Mouse (Mus musculus): ENCODE data around the gene Dync1h1. TPM values are rescaled to one million over a fixed set of nuclear protein-coding genes. Genes with fewer than 3 reads are reported as not detected.
A peak's percentile ranks its signal among the peaks of the same experiment; 100 is the strongest.

Gene Dync1h1
- 100 to 1,000 TPM; 133 TPM for total RNA-seq (2021)

DNA sequence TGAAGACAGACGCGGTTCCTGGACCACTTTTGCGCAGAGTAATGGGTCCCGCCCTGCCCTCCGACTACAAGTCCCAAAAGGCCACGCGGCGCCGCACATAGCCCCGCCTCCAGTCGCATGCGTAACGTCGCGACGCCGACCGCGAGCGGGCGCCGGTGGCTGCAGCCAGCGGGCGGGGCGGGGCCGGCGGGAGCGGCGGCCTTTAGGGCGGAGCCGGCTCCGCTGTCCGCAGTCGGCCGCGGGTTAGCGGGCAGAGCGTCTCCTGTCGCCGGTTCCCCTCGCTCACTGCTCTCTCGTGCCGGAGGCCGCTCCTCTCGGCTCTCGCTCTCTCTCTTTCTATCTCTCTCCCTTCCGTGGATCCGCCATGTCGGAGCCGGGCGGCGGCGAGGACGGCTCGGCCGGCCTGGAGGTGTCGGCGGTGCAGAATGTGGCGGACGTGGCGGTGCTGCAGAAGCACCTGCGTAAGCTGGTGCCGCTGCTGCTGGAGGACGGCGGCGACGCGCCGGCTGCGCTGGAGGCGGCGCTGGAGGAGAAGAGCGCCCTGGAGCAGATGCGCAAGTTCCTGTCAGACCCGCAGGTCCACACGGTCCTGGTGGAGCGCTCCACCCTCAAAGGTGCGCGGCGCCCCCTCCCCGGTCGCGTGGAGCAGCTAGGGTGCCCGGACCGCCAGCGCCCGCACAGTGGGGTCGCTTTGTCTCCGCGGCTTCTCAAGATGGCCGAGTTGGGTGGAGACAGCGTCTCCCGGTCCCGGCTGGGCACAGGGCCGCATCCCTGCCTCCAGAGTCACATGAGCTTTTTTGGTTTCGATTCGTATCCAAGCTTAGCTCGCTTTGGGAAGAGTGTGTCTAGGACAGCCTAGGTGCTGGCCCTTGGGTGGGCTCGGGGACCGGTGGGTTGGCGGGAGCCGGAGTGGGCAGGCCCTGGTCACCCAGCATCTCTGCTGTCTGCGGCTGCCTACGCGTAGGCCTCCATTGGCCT, at the start of gene Dync1h1:
Gene Dync1h1, plus strand, starts transcription at position 212 of the 978 bp plus-strand sequence.
- peak; percentile 84 for DNase-seq (ENCODE audit: low spot score)
- intact Hi-C loops (cut with DNase I), result loop anchor here (2.0 kb wide), 1 partner anchor 101 kb away; the partner anchor contains the start of gene Hsp90aa1

DNA sequence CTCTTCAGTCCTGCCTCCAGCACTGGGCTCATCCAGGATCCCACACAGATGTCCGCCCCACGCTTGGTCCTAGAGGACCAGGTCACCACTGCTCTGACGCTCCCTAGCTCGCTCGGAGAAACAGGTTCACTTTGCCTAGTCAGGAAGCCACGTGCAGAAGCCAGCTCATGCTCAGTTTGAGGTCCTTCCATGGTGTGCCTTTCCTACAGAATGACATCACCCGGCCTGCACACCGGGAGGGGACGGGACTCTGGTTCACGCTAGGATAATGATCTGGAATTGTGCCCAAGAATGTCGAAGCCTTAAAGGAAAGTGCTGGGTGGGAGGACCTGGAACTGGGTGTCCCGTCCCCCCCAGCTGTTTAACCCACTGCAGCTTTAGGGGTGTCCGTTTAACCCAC, 49.1 kb upstream of the Dync1h1 start:
- no peak for DNase-seq (ENCODE audit: low spot score)
- intact Hi-C loops (cut with DNase I), result no loop called here

DNA sequence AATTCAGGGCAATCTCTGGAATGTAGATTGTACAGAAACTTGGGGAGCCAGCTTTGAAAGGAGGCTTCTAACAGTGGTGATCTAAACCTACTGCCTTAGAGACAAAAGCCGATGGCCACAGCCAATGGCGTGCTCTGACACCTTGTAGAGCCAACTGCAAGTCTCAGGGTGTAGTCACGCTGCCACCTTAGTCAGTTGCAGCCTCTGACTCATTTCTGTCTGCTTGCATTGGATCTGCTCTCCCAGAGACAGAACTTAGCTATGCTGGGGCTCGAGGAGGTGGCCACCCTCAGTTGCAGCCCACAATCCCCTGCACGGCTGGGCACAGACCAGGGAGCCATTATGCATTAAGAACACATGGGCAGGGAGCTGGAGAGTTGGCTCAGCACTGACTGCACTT, 47.9 kb upstream of the Dync1h1 start:
- DNase-seq (ENCODE audit: low spot score), result no peak
- intact Hi-C loops (cut with DNase I), result no loop called here

DNA sequence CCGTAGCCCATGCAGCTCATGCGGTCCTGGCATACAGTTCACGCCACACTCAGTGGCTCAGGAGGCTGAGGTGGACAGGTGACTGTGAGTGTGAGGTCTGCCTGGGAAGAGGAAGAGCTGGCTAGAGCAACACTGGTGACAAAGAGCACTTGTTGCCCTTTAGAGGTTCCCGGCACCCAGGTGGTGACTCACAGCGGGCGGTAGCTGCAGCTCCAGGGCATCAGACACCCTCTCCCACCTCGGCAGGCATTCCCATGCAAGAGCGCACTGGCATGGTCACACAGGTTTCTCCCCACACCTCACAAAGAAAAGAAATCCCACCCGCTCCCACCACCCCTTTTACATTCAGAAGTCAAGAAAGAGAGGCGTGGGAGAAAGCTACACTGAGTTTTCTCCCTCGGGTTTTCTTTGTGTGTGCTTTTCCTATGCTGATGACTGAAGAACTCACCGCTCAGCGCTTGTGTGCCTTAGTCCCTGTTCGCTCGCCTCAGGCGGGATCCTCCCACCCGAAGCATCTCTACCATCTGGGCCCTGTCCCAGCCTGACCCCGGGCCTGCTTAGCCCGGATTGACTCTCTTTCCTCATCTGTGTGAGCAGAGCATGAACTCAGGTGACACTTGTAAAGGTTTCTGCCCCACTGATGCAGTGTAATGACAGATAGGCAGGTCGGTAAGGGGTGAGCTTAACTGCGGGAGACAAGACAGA, 45.6 kb upstream of the Dync1h1 start:
- intact Hi-C loops (cut with DNase I), result no loop called here
- DNase-seq (ENCODE audit: low spot score), result no peak

DNA sequence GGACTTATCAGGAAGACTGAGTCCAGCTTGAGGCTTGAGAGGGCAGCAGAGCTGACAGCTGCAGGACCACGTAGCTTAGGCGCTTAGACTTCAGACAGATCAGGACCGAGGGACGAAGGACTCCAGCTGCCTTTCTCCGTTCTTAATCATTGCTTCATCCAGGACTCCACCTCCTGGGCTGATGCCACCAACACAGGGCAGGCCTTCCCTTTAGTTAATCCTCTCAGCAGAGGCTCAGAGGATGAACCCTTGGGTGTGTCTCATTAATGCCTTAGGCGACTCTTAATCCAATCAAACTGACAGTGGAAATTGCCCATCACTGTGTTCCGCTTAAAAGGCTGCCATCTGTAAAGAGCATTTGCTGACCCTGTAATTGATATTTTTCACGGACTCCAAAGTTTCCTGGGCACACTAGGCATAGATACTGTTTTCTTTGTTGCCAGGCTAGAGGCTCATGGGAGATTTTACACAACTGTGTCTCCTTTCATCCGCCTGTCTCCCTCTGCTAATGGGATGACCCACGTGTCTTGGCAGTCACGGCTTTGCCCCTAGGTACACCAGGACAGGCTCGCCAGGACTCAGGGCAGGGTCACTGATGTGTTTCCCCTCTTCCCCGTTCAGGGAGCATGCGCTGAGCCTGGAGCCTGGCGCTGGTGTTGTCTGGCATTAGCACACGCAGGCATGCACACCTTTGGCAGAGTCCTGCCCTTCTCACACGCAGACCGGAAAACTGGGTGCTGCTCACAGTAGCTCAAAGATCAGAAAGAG, 44.2 kb upstream of the Dync1h1 start:
- intact Hi-C loops (cut with DNase I), result no loop called here
- no peak for DNase-seq (ENCODE audit: low spot score)

DNA sequence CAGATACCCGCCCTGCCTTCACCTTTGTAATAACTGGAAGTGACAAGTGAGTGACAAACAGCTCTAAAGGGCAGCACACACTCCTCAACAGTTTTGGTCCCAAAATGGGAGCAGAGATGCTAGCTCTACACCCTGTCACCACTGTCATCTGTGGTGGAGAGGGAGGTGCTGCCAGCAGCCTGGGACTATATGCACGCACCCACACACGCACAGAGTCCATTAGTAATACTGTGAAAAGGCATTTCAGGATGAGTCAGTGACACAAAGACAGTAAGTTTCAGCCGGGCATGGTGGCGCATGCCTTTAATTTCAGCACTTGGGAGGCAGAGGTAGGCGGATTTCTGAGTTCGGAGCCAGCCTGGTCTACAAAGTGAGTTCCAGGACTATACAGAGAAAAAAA, 43.1 kb upstream of the Dync1h1 start:
- intact Hi-C loops (cut with DNase I), result no loop called here
- DNase-seq (ENCODE audit: low spot score), result no peak

DNA sequence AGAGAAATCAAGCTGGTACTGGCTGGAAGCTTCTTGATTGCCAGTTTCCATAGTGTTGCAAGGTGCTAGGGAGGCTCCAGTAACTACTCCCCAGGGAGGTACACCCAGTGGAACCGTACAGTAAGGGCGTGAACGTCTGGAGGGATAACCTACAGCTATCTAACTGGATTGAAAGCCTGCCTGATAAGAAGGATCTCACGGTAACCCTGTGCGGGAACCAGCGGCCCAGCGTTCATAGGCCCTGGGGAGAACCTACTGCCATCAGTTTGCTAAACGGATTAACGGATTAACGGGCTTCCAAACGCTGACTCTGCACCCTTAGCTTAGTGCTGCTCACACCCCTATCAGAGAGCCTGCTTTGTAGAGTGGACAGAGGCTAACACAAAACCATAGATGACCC, 37.9 kb upstream of the Dync1h1 start:
- no peak for DNase-seq (ENCODE audit: low spot score)
- intact Hi-C loops (cut with DNase I), result no loop called here

DNA sequence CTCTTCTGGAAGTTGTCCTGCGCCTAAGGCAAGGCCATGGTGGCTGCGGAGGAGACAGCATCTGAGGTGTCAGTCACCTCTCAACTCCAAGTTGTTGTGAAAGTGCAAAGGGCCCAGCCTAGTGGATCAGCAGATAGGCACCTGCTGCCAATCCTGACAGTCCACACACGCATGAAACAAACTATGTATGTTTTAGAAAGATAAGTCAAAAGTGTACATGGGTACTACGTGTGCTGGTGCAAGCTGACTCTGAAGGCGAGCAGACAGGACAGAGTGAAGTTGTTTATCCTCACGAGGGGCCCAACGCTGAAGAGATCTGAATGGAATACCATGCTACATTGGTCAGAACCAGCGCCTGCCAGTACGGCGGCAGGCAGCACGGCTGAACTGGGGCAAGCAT, 36.4 kb upstream of the Dync1h1 start:
- DNase-seq (ENCODE audit: low spot score), result no peak

DNA sequence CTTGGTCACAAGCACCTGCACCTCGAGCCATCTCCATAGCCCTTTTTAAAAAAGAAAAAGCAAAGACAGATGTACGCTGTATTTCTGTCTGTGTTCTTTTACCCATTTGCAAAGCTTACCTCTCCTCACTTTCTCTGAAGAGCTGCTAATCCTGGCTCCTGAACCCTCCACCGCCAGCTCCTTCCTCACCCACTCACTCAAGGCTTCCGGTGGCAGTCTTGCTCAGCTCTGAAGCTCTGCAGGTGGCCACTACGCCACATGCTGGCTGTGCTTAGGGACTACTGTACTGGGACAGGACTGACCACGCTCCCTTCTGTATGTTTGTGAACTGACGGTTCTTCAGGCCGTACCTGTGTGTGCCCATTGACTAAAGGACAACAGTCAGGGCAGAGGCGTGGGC, 34.9 kb upstream of the Dync1h1 start:
- no peak for DNase-seq (ENCODE audit: low spot score)
- intact Hi-C loops (cut with DNase I), result no loop called here

More for the DNA sequence above, 36.4 kb upstream of the Dync1h1 start:
- intact Hi-C loops (cut with DNase I), result no loop called here

DNA sequence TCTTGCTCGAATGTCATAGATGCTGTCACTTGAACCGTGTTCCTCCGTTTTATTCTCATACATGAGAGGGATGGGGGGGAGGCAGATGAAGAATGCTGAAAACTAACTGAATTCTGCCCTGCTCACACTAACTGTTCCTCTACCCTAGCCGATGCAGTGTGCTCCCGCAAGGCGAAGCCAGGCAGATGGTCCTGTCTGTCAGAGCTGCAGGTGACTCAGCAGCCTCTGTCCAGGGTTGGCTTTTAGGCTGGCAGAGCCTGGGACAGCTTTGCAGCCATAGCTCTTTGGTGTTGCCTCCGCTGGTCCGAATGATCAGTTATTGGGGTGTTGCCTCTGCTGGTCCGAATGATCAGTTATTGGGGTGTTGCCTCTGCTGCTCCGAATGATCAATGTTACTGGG, 30.2 kb upstream of the Dync1h1 start:
- intact Hi-C loops (cut with DNase I), result no loop called here

DNA sequence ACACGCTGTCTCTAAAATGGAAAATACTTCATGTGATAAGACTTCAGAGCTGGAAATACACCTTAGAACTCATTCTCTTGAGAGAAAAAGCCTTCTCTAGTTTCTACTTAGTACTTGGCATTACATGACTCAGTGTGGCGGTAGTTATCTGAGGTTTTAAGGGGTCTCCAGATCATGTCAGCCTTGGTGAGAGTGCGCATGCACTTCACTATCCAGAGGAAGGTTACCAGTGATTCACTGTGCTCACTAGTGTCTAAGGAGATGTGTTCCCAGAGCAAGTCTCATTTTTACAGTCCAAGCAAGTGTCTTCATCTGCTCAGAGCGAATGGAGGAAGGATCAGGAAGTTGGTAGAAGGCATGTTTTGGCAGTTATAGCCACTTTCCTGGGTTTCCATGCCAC, 28.9 kb upstream of the Dync1h1 start:
- intact Hi-C loops (cut with DNase I), result no loop called here
- DNase-seq (ENCODE audit: low spot score), result no peak

More for the DNA sequence above, 30.2 kb upstream of the Dync1h1 start:
- DNase-seq (ENCODE audit: low spot score), result no peak

DNA sequence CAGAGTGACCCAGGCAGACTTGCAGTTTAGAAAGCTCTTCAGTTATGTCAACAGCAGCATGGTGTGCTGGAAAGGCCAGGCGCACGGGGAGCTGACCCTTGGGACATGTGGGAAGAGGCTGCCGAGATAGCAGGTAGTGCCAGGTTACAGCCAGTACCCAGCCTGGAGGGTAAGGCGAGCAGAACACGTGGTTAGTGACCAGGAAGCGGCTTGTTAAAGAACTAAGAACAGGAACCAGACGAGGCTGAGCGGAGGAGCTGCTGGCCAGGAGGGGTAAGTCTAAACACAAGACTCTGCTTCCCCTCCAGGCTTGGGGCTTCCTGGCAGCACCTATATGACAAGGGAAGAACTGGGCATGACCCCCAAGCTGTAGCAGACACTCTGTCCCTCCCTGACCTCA, 27.6 kb upstream of the Dync1h1 start:
- DNase-seq (ENCODE audit: low spot score), result no peak
- intact Hi-C loops (cut with DNase I), result no loop called here

DNA sequence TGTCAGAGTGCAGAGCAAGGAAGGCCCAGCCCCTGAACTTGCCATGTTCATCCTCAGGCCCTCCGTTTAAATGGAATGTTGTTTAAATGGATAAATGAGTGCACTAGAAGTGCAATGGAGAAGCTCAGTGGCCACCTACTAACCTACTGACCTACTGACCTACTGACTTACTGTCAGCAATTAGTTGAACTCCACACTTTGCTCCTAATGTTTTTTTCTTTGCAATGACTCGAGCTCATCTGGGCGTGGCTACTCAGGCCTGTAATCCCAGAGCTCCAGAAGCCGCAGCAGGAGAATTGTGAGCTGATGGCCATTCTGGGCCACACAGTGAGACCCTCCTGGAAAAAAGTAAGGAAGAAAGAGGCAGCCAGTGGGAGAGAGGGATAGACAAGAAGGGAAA, 25.3 kb upstream of the Dync1h1 start:
- DNase-seq (ENCODE audit: low spot score), result no peak
- intact Hi-C loops (cut with DNase I), result no loop called here

DNA sequence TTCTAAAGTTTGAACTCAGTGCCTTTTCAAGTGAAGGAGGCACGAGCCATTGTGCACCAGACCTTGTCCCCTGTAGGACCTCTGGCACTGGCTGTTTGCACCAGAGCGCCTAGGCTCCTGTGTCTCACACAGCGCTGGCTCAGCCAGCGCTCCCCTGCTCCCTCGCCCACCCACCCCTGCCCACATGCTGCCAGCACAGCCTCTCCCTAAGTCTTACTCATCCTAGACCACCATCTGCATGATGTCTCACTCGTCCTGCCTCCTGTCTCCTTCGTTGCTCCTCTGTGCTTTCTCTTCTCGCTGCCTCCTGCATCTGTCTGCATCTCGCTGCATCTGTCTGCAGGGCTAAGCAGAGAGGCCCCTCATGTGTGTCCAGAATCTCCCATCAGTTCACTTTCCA, 22.9 kb upstream of the Dync1h1 start:
- no peak for DNase-seq (ENCODE audit: low spot score)
- intact Hi-C loops (cut with DNase I), result no loop called here

DNA sequence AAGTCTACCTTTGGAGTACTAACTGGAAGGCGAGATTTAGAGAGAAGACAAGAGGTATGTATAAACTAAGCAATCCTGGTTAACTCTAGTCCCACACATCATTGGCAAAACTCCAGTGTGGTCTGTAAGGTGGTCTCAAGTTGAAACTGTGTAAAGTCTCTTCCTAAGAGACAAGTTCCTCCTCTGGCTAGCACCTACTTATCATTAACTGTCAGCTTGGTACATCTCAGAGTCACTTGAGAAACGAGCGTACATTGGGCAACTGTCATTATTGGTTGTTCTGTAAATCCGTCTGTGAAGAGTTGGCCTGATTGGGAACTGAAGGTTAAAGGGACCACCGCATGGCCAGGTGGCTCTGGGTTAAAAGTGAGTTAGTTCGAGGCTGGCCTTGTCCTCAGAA, 12.6 kb upstream of the Dync1h1 start:
- no peak for DNase-seq (ENCODE audit: low spot score)
- intact Hi-C loops (cut with DNase I), result no loop called here

DNA sequence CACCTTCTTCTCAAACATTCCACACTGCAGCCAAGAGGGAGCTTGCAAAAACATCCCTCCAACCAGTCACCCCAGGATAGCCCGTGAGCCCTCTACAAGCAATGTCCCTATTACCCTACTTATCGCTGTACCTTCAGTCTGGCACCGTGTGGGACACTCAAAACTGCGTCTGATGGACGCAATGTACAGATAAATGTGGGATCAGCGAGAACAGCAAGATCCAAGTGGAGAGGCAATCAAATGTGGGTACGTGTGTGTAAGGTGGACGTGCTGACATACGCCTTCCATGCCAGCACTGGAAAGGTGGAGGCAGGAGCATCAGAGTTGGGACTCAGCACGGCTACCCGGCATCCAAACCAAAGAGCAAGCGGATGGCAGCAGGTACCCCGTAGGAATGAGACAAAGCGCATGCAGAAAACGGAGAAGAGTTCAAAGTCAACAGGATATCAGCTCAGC, 10.4 kb upstream of the Dync1h1 start:
- intact Hi-C loops (cut with DNase I), result loop anchor here (2.0 to 5.0 kb wide), 2 partner anchors 106 to 139 kb away; no protein-coding TSS in a partner anchor
- no peak for DNase-seq (ENCODE audit: low spot score)

DNA sequence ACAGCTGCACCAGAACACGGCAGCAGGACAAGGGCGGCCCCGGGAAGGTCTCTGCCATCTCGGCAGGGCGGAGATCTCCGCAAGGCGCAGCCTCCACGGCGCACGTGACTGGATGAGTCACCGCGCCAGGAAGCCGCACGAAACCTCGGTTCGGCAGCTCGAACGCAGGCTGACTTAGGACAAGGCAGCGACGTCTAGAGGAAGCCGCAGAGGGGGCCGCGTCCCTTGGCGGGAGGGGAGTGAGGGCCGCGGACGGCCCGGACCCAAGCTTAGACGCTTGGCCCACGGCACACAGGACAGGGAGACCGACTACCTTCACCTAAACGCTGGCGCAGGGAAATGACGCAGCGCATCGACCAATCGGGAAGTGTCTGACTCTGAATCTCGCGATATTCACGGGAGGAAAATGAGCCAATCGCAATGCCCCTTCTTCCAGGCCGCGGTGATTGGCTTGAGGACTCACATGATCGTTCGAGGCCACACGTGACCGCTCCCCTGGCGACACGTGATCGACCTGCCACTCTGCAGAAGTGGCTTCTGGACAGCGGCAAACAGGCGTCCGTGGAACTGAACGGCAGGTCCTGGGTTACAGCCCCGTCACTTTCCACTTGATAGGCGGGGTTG, 9.9 kb upstream of the Dync1h1 start:
- intact Hi-C loops (cut with DNase I), result loop anchor here (2.0 to 5.0 kb wide), 2 partner anchors 105 to 139 kb away; no protein-coding TSS in a partner anchor
- peak; percentile 98 for DNase-seq (ENCODE audit: low spot score)

DNA sequence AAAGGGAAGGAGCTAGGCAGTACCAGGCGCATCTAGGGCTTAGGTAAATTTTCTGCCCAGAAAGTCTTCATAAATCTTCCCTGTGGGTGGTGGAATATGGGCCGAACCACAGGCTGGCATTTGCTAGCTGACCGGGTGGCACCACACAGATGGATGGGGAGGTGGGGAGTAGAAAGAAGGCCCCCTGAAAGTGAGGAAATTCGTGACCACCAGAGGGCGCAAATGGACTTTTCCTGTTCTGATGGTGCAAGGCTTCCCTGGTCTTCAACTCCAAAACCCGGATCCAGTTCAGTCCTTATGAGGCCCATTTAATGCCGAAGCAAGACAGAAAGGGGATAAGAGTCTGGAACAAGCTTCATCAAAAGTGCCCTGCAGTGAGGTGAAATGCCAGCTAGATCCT, 2.7 kb upstream of the Dync1h1 start:
- DNase-seq (ENCODE audit: low spot score), result no peak

DNA sequence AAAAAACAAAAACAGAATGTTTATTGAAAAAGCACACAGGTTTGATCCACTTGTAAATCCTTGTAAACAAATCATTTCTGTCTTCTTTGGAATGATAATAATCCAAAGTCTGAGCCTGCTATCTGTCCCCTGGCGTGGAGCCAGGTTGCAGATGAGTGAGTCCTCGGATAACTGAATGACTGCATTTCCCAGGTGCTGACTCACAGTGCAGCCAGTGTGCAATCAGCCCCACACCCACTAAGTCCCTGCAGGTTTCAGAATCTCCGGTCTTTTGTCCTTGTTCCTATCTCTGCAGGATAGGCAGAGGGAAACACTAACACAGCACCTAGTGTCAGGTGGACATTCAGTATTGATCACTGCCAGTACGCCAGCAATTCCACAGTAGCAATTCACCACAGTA, 1.5 kb upstream of the Dync1h1 start:
- DNase-seq (ENCODE audit: low spot score), result no peak
- intact Hi-C loops (cut with DNase I), result loop anchor here (2.0 kb wide), 1 partner anchor 103 kb away; the partner anchor contains the start of gene Hsp90aa1

More for the DNA sequence above, 2.7 kb upstream of the Dync1h1 start:
- intact Hi-C loops (cut with DNase I), result loop anchor here (1.0 kb wide), 1 partner anchor 245 kb away; no protein-coding TSS in a partner anchor

All from heart, postnatal 25 days (tissue).